Mouse (Mus musculus) cerebellum, postnatal 4 days (tissue): Measurements from ENCODE around the gene Apeh.
A peak's percentile ranks its signal among the peaks of the same experiment; 100 is the strongest.

Source experiments
- DNase-seq, 2 experiments: peaks; one replicate each; pipeline ENCODE4 v3.0.0; 2022; ENCODE audit warnings: low spot score in 2 of 2, mixed read lengths in 1 of 2

Gene Apeh

DNA sequence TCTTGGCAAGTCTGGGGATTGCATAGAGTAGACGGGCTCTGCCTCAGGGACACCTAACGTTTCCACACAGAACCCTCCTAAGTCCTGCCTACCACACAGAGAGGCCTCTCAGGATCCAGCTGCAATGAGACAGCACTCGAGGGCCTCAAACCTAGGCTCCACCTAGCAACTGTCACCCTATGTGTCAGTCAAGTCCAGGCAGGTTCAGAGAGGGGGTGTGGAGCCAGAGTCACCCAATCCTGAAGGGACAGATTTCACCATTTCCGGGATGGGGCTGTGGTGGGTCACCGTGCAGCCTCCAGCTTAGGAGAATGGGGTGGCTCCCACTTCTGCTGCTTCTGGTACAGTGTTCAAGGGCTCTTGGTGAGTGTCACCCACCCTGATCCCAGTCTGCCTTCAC is 14.2 kb downstream of the Apeh start, which contains the start of gene Mst1:
Mst1 (plus strand) TSS at position 269 of the 400 bp plus-strand sequence.
- DNase-seq: no peak

DNA sequence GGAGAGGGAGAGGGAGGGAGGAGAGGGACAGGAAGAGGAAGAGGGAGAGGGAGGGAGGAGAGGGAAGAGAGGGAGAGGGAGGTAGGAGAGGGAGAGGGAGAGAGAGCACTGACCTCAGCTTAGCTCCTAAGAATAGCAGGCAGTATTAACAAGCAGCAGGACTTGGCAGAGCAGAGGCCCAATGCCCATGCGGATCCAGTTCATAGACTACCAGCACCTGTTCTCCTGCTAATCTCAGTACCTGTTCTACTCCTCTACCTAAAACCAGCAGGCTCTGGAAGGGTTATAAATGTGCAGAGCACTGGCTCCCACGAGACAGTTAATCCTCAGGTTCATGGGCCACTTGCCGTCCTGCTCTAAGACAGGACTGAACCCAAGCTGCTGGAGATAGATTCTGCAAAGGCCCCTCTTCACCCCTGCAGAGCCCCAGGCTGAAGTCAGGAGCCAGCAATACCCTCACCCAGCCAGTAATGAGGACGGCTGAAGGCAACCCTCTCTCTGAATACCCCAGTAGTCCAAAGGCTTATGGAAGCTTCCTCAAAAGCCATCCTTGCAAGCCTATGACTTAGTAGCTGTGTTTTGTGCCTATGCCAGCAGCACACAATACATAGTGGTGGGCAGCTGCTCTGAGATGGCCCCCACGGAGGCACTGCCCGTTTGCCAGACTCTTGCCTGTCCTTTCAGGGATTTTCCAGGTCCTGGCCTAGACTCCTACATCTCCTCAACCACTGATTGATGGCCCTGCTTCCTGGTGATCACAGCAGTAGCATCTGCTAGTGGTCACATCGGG is 21.1 kb downstream of the Apeh start:
- DNase-seq: no peak

DNA sequence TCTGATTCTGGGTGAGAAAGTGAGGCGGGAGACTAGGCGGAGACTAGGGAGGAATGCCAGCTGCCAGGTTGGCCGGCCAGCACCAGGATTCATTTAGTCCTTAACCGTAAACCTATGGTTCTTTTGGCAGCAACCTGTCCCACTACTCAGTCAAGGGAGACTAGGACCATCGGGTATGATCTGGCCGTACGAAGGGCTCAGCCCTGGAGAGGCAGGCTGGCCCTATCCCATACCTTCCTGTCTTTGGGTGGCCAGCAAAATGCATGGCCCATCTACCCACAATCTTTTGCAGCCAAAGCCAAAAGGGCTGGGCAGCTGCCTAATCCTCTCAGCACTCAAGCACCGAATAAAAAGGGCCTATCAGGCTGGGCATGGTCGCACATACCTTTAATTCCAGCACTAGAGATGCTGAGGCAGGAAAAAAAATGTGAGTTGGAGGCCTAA is 21.9 kb downstream of the Apeh start:
- no peak for DNase-seq

DNA sequence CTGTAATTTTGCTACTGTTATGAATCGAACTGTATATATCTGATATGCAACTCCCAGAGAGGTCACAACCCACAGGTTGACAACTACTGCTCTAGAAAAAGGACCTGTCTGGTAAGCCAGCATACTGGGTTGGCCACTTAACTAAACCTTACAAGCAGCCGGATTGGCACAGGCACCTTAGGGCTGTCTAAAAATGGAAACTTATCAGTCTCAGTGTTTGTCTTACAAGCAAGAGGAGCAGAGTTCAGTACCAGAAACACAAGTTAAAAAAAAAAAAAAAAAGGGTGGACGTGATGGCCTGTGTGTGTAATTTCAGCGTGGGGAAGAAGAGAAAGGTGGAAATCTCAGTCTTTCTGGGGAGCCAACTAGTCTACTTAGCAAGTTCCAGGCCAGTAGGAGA is 22.6 kb downstream of the Apeh start:
- no peak for DNase-seq

DNA sequence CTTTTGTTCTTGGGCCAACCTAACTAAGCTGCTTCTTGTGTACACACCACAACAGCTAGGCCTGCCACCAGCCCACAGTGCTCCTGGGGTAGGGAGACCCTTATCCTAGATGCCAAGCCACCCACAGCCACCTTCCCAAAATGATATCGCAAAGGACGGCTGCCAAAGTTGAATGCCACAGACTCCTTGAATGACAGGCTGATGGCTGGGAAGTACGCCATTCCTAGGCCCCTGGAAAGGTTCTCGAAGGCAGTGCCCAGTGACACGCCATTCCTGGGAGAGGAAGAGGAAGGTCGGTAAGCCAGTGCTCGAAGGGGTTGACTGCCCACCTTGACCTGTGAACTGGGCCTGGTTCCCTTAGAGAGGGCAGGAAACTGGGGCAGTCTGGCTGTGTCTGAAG is 24.9 kb downstream of the Apeh start:
- DNase-seq: no peak

DNA sequence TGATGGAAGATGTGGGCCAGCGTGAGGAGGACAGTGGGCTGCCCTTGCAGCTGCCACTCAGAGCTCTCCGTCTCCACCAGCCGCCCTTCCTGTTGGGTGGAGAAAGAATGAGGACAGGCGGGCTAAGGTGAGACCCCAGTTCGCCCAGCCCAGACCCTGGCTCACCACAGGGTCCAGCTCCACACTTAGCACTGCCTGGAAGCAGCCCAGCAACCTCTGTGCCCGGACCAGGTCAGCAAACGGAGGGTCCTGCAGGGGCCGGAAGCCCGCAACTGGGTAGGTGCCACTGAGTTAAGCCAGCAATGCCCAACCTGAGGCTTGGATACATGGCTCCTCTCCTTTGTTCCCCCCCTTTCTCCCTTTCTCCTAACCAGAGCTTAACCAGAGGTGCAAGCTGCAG is 25.4 kb downstream of the Apeh start:
- no peak for DNase-seq

DNA sequence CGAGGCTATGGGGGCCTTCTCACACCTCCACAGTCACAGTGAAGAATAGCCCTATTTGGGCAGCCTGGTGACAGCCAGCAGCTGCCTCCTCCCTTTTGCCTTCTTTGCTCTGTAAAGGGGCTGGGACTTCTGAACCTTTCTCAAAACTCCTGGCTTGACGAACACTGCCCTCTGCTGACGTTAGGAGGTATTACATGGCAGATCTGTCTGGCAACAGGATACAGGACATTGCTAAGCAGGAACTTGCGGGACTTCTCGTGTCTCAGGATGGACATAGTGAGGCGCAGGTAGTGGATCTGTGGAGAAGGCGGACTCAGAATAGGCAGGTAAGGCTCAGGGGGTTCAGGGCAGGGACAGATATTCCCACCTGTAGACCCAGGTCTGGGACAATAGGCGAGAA is 26.5 kb downstream of the Apeh start:
- peak; percentile 72 to 88 for DNase-seq

DNA sequence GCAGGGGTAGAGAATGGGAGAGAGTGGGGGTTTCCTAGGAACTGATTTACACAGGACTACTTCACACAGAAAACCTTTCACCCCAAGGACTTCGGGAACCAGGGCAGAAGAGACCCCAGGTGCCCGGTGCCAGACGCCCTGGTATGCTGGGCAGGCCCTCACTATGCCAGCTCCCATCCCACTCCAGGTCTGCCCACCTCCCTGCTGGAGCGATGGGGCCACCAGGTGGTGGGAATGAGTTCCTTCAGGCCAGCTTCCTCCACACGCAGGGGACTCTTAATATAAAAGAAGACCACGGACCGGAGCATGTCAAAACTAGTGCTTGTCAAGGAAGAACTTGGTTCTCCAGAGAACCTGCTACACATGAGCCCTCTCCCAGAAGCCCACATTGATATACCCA is 27.2 kb downstream of the Apeh start:
- no peak for DNase-seq

DNA sequence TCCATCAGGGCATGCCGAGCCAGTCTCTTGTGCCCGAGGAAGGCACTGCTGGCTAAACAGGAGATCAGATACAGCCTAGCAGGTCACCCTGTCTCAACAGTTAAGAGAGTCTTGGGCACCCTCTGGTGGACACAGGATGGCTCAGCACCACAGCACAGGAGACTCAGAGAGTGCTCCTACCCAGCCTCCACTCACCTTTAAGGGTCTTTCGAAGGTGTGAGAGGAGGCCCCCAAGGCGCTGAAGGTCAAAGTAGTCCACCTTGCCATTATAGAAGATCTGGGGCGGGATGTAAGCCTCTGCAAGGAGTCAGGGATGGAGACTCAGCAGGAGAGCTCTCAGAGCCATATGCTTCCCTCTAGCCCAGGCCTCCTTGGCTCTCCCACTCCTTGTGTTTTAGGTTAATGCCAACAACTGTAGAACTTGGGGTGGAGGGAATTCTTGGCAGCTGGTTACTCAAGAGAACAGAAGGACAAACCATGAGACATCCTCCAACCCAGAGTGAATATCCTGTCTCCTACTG is 28.9 kb downstream of the Apeh start:
- DNase-seq: peak in 1 of 2 experiments; percentile 67

DNA sequence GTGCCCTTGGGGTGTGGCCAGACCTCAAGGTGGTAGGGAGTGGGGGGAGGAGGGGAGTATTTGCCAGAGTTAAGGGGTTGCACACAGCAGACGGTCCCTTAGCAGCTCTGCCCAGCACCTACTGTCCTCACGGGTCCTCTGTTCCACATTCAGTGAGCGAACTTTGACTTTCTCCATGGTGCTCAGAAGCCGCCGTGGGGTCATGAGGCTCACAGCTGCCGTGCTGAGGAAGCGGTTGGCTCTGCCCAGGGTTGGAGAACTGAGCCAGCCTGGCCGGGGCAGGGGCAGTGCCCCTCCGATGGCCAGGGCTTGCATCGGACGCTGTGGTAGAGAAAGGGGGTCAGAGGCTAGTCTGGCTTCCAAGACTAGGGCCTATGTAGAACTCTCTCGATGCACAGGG is 31.0 kb downstream of the Apeh start:
- DNase-seq: no peak

DNA sequence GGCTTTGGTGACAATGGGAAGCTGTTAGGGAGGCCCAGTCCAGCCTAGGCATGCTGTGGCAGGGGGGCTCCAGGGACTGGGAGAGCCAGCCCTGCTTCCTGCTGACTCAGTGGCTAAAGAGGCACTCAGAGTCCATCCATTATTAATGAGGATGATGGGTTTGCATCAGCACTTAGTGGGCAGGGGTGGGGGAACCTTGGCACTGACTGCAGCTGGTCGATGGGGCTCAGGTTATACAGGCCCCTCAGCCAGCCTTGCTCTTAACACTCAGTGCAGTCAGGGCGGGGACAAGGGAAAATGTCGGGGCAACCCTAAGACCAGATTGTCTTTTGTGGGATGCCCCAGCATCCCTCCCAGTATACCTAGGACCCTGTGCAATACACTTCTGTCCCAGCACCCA is 32.3 kb downstream of the Apeh start:
- DNase-seq: no peak

DNA sequence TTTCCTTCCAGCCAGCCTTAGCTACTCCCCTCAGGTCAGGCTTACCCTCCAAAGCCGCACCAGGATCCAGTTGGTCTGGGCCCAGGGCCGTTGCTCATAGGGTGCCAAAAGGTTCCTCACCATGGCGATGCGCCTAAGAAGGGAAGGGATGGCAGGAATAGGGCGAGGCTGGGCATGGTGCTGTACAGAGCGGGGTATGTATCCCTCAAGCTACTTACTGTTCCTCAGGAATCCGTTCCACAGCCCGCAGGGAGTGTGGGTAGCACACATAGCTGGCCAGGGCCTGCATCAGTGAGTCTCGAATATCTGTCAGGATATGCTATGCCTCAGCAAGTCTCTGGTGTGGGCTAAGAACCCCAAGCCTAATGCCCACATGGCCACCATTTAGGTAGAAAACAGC is 36.1 kb downstream of the Apeh start:
- no peak for DNase-seq

DNA sequence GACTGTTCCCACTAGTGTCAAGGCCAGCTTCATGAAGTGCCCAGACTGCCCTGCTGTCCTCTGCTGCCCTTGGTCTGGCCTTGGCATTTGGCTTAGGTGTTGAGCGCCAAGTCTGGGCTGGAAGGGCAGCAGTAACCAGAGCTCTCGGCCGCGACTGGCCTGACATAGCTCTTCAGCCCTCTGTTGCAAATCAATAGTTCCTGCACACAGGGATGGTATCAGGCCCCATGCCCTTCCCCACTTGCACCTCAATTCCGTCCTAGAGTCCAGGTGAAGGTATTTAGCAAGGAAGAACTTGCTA is 37.2 kb downstream of the Apeh start:
- no peak for DNase-seq

DNA sequence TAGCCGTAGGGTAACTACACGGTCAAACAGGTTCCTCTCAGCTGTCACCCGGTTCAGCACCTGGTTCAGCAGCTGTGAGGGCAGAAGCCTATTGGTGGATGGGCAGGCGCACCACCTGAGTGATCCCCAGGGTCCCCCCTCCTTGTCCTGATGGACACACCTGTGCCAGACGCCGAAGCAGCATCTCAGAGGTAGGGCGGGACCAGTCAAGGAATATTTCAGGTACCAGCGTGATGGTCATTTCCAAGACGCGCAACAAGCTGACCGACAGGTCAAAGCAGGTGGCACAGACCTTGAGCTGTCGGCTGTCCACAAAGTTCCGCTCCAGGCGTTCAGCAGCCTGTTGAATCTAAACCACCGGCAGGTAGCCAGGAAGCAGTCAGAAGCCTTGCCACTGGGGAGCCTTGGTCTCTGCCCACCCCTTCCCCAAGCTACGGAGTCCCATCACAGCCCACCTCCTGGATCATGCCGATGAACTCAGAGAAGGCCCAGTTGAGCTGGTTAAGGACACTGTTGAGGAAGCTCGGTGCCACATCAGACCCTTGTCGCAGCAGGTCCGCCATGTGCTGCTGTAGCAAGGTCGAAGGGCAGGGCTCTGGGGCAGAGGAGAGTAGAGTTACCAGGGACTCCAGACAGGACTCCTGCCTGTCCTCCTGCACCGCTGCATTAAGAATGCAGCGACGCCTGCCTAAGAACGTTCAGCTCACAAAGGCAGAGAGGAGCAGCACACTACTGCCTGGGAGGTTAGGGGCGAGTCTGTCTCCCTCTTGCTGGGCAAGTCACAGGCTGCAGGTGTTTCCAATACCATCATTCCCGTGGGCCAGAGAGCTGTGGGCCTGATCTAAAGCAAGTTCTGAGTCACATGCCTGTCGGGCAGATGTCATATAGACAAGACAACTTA is 37.8 kb downstream of the Apeh start:
- DNase-seq: no peak

DNA sequence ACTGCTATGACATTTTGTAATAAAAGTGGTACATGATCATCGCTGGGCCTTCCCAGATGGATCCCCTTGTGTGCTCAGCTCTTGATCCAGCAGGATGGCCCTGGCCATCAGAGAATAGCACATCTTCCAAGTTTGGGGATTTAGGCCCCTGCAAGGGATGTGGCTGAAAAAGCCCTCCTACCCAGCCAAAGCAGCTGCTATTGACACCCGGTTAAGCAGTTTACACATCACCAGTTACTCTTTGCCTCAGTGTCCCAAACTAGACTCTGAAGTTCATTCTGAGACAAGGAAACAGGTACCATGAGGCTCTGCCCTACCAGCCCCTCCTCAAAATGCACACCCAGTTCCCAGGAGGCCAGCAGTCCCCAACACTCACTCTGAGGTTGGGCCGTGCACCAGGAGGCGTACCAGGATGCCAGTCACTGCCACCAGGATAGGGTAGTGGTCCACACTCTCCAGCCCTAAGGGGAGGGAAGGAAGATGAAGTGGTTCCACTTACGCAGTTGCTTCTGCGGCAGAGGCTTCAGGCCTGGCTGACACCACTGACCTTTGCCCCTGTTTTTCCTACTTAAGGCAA is 38.7 kb downstream of the Apeh start:
- no peak for DNase-seq

DNA sequence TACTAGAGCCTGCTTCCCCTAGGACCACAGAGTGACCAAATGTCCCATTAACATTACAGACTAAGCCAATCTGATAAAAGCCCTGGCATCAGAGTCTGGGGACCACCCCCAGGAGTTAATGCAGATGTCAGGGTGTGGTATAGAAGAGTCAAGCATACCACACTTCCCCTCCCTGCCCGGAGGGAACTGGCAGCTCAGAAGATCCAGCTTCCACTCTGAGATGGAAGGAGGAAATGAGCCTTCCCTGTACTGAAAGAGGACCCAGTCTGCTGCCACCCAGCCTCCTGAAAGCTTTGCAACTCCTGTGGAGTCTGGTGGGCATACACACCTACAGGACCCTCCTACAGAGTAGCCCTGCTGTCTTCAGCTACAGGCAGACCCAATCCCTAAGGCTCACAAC is 39.3 kb downstream of the Apeh start:
- DNase-seq: no peak

DNA sequence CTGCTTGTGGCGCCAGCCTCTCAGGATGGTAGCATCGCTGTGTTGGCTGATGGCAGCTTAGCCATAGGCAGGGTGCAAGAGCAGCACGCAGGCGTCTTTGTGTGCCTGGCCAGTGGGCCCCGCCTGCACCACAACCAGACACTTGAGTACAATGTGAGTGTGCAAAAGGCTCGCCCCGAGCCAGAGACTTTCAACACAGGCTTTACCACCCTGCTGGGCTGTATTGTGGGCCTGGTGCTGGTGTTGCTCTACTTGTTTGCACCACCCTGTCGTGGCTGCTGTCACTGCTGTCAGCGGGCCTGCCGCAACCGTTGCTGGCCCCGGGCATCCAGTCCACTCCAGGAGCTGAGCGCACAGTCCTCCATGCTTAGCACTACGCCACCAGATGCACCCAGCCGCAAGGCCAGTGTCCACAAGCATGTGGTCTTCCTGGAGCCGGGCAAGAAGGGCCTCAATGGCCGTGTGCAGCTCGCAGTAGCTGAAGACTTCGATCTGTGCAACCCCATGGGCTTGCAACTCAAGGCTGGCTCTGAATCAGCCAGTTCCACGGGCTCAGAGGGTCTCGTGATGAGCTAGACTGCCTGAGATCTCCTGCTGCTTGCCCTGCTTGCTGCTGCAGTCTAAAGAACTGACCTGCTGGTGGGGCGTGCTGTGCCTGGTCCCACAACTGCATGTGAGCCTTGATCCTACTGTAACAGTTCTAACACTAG is 39.9 kb downstream of the Apeh start:
- no peak for DNase-seq

DNA sequence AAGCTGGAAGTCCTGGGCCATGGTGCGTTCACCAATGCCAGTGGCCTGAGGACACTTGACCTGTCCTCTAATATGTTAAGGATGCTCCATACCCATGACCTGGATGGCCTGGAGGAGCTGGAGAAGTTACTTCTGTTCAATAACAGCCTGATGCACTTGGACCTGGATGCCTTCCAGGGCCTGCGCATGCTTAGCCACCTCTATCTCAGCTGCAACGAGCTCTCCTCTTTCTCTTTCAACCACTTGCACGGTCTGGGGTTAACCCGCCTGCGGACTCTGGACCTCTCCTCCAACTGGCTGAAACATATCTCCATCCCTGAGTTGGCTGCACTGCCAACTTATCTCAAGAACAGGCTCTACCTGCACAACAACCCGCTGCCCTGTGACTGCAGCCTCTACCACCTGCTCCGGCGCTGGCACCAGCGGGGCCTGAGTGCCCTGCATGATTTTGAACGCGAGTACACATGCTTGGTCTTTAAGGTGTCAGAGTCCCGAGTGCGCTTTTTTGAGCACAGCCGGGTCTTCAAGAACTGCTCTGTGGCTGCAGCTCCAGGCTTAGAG is 40.7 kb downstream of the Apeh start:
- DNase-seq: no peak

DNA sequence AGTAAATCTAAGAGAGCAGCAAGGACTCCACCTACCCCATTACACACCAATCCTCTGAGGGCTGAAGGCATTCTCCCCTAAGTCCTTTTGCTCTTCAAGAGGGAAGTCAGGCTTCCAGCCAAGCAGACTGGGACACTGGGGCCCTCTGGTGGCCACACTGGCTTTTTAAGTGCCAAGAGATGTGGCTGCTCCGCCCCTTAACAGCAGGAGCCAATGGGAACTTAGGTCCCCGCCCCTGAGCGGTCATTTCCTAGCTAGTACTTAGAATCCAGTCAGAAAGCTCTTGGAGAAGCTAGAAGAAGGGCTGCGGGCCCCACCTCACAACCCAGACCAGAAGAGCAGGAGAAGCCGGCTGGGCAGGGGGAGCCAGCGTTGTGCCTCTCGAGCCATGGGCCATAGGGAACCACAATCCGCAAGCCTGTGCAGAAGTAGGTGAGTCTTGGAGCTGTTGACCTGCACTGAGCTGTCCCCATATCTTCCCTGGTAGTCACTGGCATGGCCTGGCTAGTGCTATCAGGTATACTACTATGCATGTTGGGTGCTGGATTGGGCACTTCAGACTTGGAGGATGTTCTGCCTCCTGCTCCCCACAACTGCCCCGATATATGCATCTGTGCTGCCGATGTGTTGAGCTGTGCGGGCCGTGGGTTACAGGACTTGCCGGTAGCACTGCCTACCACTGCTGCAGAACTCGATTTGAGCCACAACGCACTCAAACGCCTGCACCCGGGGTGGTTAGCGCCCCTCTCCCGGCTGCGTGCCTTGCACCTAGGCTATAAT is 41.3 kb downstream of the Apeh start, which contains the start of gene Amigo3:
Amigo3 (plus strand) TSS at position 275 of the 780 bp plus-strand sequence.
- peak; percentile 96 to 98 for DNase-seq

DNA sequence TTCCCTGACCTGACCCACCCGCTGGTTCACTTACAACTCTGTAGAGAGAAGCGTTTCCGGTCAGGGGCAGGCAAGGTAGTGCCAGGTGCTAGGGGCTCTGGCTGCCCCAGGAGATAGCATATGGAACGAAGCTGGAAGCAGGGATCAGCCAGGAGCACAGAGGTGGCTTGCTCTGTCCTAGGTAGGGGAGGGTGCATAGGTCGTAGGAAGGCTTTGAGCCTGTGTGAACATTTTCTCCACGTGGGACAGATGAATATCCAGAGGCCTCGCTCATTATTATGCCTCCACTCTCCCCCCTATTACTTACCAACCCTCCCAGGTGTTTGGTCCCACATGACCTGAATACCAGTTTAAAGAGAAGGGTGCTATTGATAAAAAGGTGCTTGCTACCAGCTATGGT is 42.0 kb downstream of the Apeh start:
- no peak for DNase-seq

DNA sequence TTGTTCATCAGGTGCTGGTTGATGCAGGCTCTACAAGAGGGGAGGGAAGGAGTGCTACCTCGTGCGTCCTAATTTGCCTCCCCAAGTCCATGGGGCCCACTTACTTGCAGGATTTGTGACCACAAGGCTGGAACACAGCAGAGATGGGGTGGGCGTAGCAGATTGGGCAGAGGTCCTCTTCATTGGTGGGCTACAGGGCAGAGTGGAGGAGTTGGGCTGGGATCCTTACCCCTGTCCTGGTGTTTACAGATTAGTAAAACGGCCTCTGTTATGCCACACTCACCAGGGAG is 42.5 kb downstream of the Apeh start:
- DNase-seq: no peak
